Mouse (Mus musculus): Measurements from ENCODE around the gene Gm11634. TPM values are rescaled to one million over a fixed set of nuclear protein-coding genes. Genes with fewer than 3 reads are reported as not detected.
"Not testable (repeated sequence)": the region's sequence is repeated elsewhere in the genome, so short reads cannot be mapped to it uniquely, and the experiment has no call there.

The Gm11634 gene
- polyA plus RNA-seq, 1 experiment from 2014 or later: not detected

DNA sequence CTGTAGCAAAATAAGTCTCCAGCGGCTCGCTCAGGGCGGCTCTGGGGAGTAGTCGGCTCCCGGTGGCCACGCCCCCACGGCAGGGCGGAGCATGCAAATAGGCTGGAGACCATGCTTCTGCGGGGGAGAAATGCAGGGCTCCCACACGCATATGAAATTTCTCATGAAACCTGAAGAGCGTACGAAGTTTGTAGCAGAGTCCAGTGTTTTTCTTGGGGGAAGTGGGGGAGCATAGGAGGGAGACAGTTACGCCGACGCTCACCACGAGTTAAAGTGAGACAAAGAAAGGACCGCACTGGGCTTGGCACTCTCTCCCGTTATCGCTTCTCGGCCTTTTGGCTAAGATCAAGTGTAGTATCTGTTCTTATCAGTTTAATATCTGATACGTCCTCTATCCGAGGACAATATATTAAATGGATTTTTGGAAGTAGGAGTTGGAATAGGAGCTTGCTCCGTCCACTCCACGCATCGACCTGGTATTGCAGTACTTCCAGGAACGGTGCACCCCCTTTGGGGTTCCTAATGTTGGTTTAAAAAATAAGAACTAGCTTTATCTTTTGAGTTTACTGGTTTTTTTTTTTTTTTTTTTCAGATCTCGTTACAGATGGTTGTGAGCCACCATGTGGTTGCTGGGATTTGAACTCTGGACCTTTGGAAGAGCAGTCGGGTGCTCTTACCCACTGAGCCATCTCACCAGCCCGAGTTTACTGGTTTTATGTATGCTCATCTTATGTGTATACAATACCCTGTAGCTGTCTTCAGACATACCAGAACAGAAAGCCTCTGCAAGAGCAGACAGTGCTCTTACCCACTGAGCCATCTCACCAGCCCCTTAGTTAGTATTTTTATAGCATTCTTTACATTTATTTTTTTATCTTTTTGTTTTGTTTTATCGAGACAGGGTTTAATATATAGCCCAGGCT, 5.7 kb upstream of the Gm11634 start:
- not testable (repeated sequence) for H3K4me1 ChIP-seq (replicated peaks; ENCODE audit: control insufficient read depth, insufficient read depth, low read length); H3K27me3 ChIP-seq (ENCODE audit: control insufficient read depth, insufficient read depth, low read length); ATAC-seq (ENCODE audit: low FRiP score); H3K36me3 ChIP-seq (replicated peaks; ENCODE audit: control insufficient read depth, insufficient read depth); H3K9me3 ChIP-seq (ENCODE audit: control insufficient read depth, low read length)
- 2% methylated on average over 30 of the region's 30 CpGs for WGBS
- H3K4me2 ChIP-seq (replicated peaks): peak overlapping the region; percentile 49
- peak overlapping the region; percentile 51 for H3K9ac ChIP-seq
- H3K4me3 ChIP-seq (replicated peaks; ENCODE audit: low read length): peak overlapping the region; percentile 27
- DNase-seq (ENCODE audit: low spot score): peak; percentile 72
- peak overlapping the region; percentile 33; the same call in 1 of the 2 replicates for H3K27ac ChIP-seq

DNA sequence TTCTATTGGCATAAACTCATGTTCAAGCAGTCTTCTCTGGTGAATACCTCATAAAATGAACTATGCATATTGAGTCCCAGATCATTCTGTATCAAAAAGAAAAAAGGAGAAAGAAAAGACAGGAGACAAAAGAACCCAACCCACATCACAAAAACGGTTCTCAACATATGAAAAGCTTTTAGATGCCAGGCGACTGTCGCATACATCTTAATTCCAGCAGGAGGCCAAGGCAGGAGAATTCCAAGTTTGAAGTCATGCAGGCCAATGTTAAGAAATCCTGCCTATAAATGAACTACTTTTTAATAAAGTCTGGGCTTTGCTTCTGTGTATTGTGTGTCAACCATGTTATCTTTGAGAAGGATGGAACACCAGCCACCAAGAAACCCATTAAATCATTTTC, 5.1 kb upstream of the Gm11634 start:
- no peaks in the 10 kb centered on the region for H3K27me3 ChIP-seq (ENCODE audit: control insufficient read depth, insufficient read depth, low read length)

DNA sequence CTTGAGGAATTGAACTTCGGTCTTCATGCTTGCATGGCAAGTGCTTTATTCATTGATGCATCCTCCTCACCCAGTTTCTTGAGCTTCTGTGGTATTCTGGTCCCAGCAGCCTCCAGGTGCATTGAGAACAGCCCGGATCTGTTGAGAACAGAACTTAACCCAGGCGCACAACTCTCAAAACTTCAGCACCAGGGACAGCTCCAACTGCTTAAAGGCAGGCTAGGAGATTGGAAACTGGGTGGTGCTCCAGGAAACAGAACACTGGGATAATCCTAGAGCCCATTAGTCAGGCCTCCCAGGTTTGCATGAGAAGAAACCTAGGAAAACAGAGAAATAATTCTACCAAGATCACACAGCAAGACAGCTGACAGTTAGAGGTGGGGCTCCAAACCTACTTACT, 3.4 kb upstream of the Gm11634 start:
- no peak overlapping the region for H3K9ac ChIP-seq
- H3K9me3 ChIP-seq (ENCODE audit: control insufficient read depth, low read length): no peaks in the 10 kb centered on the region
- H3K27me3 ChIP-seq (ENCODE audit: control insufficient read depth, insufficient read depth, low read length): no peaks in the 10 kb centered on the region
- no peaks in the 10 kb centered on the region for H3K4me1 ChIP-seq (replicated peaks; ENCODE audit: control insufficient read depth, insufficient read depth, low read length)
- H3K4me2 ChIP-seq (replicated peaks): no peak overlapping the region
- ATAC-seq (ENCODE audit: low FRiP score): no peak
- H3K4me3 ChIP-seq (replicated peaks; ENCODE audit: low read length): no peak overlapping the region
- WGBS: 10% methylated on average over 3 of the region's 3 CpGs
- no peak overlapping the region for H3K27ac ChIP-seq
- DNase-seq (ENCODE audit: low spot score): peak; percentile 66
- H3K36me3 ChIP-seq (replicated peaks; ENCODE audit: control insufficient read depth, insufficient read depth): no peaks in the 10 kb centered on the region

More for the DNA sequence above, 5.1 kb upstream of the Gm11634 start:
- ATAC-seq (ENCODE audit: low FRiP score) (no peak), DNase-seq (ENCODE audit: low spot score) (no peak)
- H3K9me3 ChIP-seq (ENCODE audit: control insufficient read depth, low read length): no peaks in the 10 kb centered on the region
- no peak overlapping the region for H3K27ac ChIP-seq
- WGBS: under 1% methylated on average over 3 of the region's 3 CpGs
- peak overlapping the region; percentile 27 for H3K4me3 ChIP-seq (replicated peaks; ENCODE audit: low read length)
- H3K9ac ChIP-seq: 0 out of 2 replicates have a peak overlapping the region, but pooled peaks have one; percentile 51
- peak overlapping the region; percentile 49 for H3K4me2 ChIP-seq (replicated peaks)
- H3K4me1 ChIP-seq (replicated peaks; ENCODE audit: control insufficient read depth, insufficient read depth, low read length): no peaks in the 10 kb centered on the region
- no peaks in the 10 kb centered on the region for H3K36me3 ChIP-seq (replicated peaks; ENCODE audit: control insufficient read depth, insufficient read depth)

DNA sequence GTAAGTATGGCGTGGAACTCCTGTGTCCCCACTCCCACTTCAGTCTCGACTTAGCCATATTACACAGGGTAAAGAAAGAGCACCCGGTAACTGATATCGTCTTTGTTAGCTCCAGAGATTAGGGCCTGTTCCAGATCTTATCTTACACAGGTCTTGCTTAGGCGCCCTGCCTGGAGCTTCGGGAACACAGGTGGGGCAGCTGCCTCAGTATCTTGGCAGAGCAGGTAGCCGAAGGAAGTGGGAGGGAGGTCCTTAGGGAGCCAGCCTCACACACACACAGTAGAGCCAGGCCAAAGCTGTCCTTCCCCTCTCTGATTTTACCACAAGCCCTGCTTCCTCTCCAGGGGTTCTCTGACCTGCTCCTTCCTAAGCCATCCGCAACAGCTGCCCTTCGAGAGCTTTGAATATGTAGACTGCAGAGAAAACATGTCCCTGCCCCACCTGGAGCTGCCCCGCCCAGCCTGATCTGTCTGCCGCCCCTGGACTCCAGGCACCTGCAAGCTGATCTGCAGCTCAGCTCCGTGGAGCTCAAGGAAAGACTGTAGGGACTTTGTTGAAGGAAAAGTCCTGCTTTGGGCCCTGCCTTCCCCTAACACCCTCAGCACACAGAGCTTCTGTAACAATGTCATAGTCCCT, 8.9 kb downstream of the Gm11634 start:
- Histone ChIP-seq H3K27me3 (ENCODE audit: control insufficient read depth, insufficient read depth, low read length) (no peaks in the 10 kb centered on the region), H3K4me1 (replicated peaks; ENCODE audit: control insufficient read depth, insufficient read depth, low read length) (no peaks in the 10 kb centered on the region)
- no peak for DNase-seq (ENCODE audit: low spot score)

DNA sequence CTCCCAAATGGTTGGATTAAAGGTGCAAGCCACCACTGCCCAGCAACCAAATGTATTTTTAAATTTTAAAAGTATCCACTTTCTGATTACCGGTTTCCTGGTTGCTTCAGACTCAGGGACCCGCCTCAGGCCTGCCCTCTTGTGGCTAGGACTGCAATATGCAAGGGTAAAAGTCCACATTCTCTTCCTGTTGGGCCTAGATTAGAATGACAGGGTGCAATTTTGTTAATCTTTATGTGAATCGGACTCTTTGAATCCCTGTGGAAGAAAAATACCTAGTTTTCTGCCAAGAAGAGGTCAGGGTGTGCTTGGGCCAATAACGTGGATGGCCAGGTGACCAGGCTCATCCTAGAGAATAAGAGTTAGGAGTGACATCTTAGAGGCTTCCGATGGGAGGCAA, 9.6 kb downstream of the Gm11634 start:
- H3K36me3 ChIP-seq (replicated peaks; ENCODE audit: control insufficient read depth, insufficient read depth): peaks cover 14% of the 10 kb centered on the region; the same call in 1 of the 2 replicates
- no peak overlapping the region for H3K4me2 ChIP-seq (replicated peaks)
- peak; percentile 56 for DNase-seq (ENCODE audit: low spot score)
- H3K9me3 ChIP-seq (ENCODE audit: control insufficient read depth, low read length): no peaks in the 10 kb centered on the region
- H3K4me1 ChIP-seq (replicated peaks; ENCODE audit: control insufficient read depth, insufficient read depth, low read length): no peaks in the 10 kb centered on the region
- H3K27ac ChIP-seq: no peak overlapping the region
- 29% methylated on average over 5 of the region's 5 CpGs for WGBS
- no peaks in the 10 kb centered on the region for H3K27me3 ChIP-seq (ENCODE audit: control insufficient read depth, insufficient read depth, low read length)
- no peak overlapping the region for H3K9ac ChIP-seq
- no peak overlapping the region for H3K4me3 ChIP-seq (replicated peaks; ENCODE audit: low read length)
- ATAC-seq (ENCODE audit: low FRiP score): no peak

More for the DNA sequence above, 8.9 kb downstream of the Gm11634 start:
- H3K9ac ChIP-seq: no peak overlapping the region
- no peak overlapping the region for H3K27ac ChIP-seq
- no peaks in the 10 kb centered on the region for H3K9me3 ChIP-seq (ENCODE audit: control insufficient read depth, low read length)
- H3K4me3 ChIP-seq (replicated peaks; ENCODE audit: low read length): no peak overlapping the region
- WGBS: 76% methylated on average over 12 of the region's 12 CpGs
- ATAC-seq (ENCODE audit: low FRiP score): no peak
- H3K4me2 ChIP-seq (replicated peaks): no peak overlapping the region
- peaks cover 14% of the 10 kb centered on the region; the same call in 1 of the 2 replicates for H3K36me3 ChIP-seq (replicated peaks; ENCODE audit: control insufficient read depth, insufficient read depth)

DNA sequence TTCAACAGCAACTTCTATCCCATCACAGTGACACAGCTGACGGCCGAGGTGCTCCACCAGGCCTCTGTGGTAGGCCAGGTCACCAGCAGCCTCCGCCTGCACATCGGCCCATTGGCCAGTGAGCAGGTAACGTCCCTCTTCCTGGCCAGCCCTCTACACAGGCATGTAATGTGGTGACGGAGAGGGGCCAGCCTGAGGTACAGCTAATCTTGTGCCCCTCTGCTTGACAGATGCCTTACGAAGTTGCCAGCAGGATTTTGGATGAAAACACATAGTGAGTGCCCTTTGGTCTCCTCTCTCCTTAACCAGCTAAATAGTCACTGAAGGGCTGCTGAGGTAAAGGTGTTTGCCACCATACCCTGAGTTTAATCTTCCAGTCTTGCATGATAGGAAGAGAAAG, 10.2 kb downstream of the Gm11634 start:
- 89% methylated on average over 7 of the region's 7 CpGs for WGBS
- DNase-seq (ENCODE audit: low spot score) (no peak), ATAC-seq (ENCODE audit: low FRiP score) (no peak)
- H3K4me3 ChIP-seq (replicated peaks; ENCODE audit: low read length): no peak overlapping the region
- H3K36me3 ChIP-seq (replicated peaks; ENCODE audit: control insufficient read depth, insufficient read depth): peaks cover 14% of the 10 kb centered on the region; the same call in 1 of the 2 replicates
- no peaks in the 10 kb centered on the region for H3K4me1 ChIP-seq (replicated peaks; ENCODE audit: control insufficient read depth, insufficient read depth, low read length)
- no peak overlapping the region for H3K9ac ChIP-seq
- no peak overlapping the region for H3K4me2 ChIP-seq (replicated peaks)
- H3K27me3 ChIP-seq (ENCODE audit: control insufficient read depth, insufficient read depth, low read length): no peaks in the 10 kb centered on the region
- H3K9me3 ChIP-seq (ENCODE audit: control insufficient read depth, low read length): no peaks in the 10 kb centered on the region
- H3K27ac ChIP-seq: no peak overlapping the region

DNA sequence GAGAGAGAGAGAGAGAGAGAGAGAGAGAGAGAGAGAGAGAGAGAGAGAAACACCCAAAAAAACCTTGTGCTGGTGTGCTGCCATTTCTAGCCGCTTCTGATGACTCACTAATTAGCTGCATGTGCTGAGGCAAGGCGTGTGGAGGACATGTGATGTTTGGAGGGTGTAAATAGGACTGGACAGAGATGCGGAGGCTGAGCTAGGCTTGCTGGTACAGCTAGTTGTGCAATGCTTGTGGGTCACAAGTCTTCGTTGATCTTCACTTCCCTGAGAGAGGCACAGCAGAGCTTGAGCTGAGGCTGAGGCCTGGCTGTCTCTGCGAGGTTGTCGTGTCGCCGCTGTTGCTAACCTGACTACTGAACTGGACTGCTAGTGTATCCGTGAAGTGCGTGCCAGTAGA, 11.4 kb downstream of the Gm11634 start:
- Histone ChIP-seq H3K9ac (no peak overlapping the region), H3K9me3 (ENCODE audit: control insufficient read depth, low read length) (no peaks in the 10 kb centered on the region), H3K4me1 (replicated peaks; ENCODE audit: control insufficient read depth, insufficient read depth, low read length) (no peaks in the 10 kb centered on the region), H3K4me2 (replicated peaks) (no peak overlapping the region), H3K4me3 (replicated peaks; ENCODE audit: low read length) (no peak overlapping the region), H3K36me3 (replicated peaks; ENCODE audit: control insufficient read depth, insufficient read depth) (peaks cover 14% of the 10 kb centered on the region; the same call in 1 of the 2 replicates), H3K27ac (no peak overlapping the region), H3K27me3 (ENCODE audit: control insufficient read depth, insufficient read depth, low read length) (no peaks in the 10 kb centered on the region)
- ATAC-seq (ENCODE audit: low FRiP score) (no peak), DNase-seq (ENCODE audit: low spot score) (no peak)
- WGBS: 95% methylated on average over 10 of the region's 10 CpGs

DNA sequence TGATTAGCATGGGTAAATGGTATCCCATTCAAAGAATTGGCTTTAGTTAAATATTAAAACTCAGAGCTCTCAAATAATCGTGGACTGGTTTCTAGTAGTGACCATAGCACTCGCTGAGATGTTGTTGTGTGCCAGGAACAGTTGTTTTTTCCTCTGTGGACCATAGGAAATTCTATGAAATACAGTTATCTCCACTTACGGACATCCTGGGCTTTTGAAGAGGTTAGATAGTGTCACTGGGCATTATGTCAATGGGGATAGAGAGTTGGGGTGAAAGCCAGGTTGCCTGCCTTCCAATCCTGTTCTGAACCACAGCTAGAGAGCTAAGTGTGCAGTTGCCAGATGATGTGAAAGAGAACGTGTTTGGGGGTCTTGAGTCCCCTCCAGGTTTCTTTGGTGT, 13.3 kb downstream of the Gm11634 start:
- no peak overlapping the region for H3K27ac ChIP-seq
- no peaks in the 10 kb centered on the region for H3K9me3 ChIP-seq (ENCODE audit: control insufficient read depth, low read length)
- H3K27me3 ChIP-seq (ENCODE audit: control insufficient read depth, insufficient read depth, low read length): no peaks in the 10 kb centered on the region
- no peak overlapping the region for H3K9ac ChIP-seq
- no peak overlapping the region for H3K4me2 ChIP-seq (replicated peaks)
- peaks cover 22% of the 10 kb centered on the region for H3K36me3 ChIP-seq (replicated peaks; ENCODE audit: control insufficient read depth, insufficient read depth)
- H3K4me1 ChIP-seq (replicated peaks; ENCODE audit: control insufficient read depth, insufficient read depth, low read length): no peaks in the 10 kb centered on the region
- DNase-seq (ENCODE audit: low spot score) (no peak), ATAC-seq (ENCODE audit: low FRiP score) (no peak)
- no peak overlapping the region for H3K4me3 ChIP-seq (replicated peaks; ENCODE audit: low read length)
- WGBS: 85% methylated on average over 4 of the region's 4 CpGs

DNA sequence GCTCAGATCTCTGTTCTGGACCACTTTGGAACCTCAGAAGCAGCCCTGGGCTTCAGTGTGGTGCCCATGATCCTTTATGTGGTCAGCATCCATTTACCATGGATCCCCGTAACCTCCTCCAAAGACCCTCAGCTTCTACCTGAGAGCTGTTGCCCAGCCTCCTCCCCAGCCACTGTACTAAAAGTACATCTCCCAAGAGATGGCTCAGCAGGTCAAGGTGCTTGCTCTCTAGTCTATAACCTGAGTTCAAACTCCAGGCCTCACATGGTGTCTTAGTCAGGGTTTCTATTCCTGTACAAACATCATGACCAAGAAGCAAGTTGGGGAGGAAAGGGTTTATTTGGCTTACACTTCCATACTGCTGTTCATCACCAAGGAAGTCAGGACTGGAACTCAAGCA, 14.0 kb downstream of the Gm11634 start:
- H3K4me1 ChIP-seq (replicated peaks; ENCODE audit: control insufficient read depth, insufficient read depth, low read length); H3K4me3 ChIP-seq (replicated peaks; ENCODE audit: low read length); DNase-seq (ENCODE audit: low spot score); H3K27ac ChIP-seq; H3K9me3 ChIP-seq (ENCODE audit: control insufficient read depth, low read length); H3K9ac ChIP-seq; ATAC-seq (ENCODE audit: low FRiP score); H3K4me2 ChIP-seq (replicated peaks); H3K27me3 ChIP-seq (ENCODE audit: control insufficient read depth, insufficient read depth, low read length): not testable (repeated sequence)
- H3K36me3 ChIP-seq (replicated peaks; ENCODE audit: control insufficient read depth, insufficient read depth): peaks cover 30% of the 10 kb centered on the region
- 100% methylated on average over 1 of the region's 1 CpGs for WGBS
